ENCODE assay signal across 15 mouse cellular contexts in genomic region chr12:26360946-26361523, GRCm38 (mm10). TPM values are rescaled to one million over a fixed set of nuclear protein-coding genes. Genes with fewer than 3 reads are reported as not detected.
DNase-seq lines count a peak whose midpoint lies in the region; ATAC-seq and TF ChIP-seq lines count a peak whose summit lies in the region.
"Had no signal": no experiment of that assay in that cellular context is flagged by ENCODE, and none has a peak within 500 bp of the region (broad histone marks: within the 10 kb centered on the region; RNA-seq: fewer than 3 reads in every experiment).

No protein-coding gene starts in this region.

- H3K27ac ChIP-seq in heart, adult 2 months = peak overlapping the region; percentile 18; the same call in 1 of the 2 replicates
- peak overlapping the region; percentile 27; the same call in 1 of the 2 replicates for H3K27ac ChIP-seq in kidney, embryonic 15.5 days
- no peak overlapping the region for H3K27ac ChIP-seq in kidney, embryonic 16.5 days (ENCODE audit: low read length)
- H3K27ac ChIP-seq in midbrain, postnatal 0 days (ENCODE audit: low read depth, low read length) = peak overlapping the region; percentile 32; the same call in 1 of the 2 replicates
- H3K27ac ChIP-seq: embryonic facial prominence, embryonic 12.5 days; forebrain, embryonic 10.5 days; limb, embryonic 12.5 days had no signal

- TF ChIP-seq POLR2A in heart, adult 2 months (IDR thresholded peaks at IDR 0.05; ENCODE audit: insufficient read depth, low read depth, low read length) = no peak

- WGBS in heart, adult 2 months = 67% methylated on average over 10 of the region's 10 CpGs
- 66% methylated on average over 10 of the region's 10 CpGs for WGBS in kidney, embryonic 15.5 days
- 57% methylated on average over 10 of the region's 10 CpGs for WGBS in kidney, embryonic 16.5 days
- 50% methylated on average over 10 of the region's 10 CpGs for WGBS in midbrain, postnatal 0 days

- intact Hi-C loops in heart, adult 2 months (cut with DNase I) = no loop called here
- intact Hi-C loops in heart, postnatal 10 days (cut with DNase I) = no loop called here

- H3K79me2 ChIP-seq in heart, adult 2 months (replicated peaks; ENCODE audit: control insufficient read depth, insufficient read depth, low read length) = no peaks in the 10 kb centered on the region

- 0 out of 2 replicates have a peak, but pooled peaks have one; percentile 40 for ATAC-seq in kidney, embryonic 15.5 days (replicated peaks; ENCODE audit: low FRiP score)
- no peak for ATAC-seq in kidney, embryonic 16.5 days (ENCODE audit: low FRiP score, low TSS enrichment)
- no peak for ATAC-seq in midbrain, postnatal 0 days (ENCODE audit: low FRiP score)
- ATAC-seq in megakaryocyte progenitor cell, adult 5-6 weeks (replicated peaks; ENCODE audit: poor library complexity) = no peak

- H3K36me3 ChIP-seq in heart, adult 2 months (ENCODE audit: control insufficient read depth, insufficient read depth, low read length) = no peaks in the 10 kb centered on the region
- H3K36me3 ChIP-seq in kidney, embryonic 15.5 days = peaks cover 15% of the 10 kb centered on the region
- 0 out of 2 replicates have a peak, but pooled peaks cover 5% of the 10 kb centered on the region for H3K36me3 ChIP-seq in kidney, embryonic 16.5 days (ENCODE audit: insufficient read depth, low read length)
- H3K36me3 ChIP-seq in midbrain, postnatal 0 days (ENCODE audit: insufficient read depth, low read length) = 0 out of 2 replicates have a peak, but pooled peaks cover 2% of the 10 kb centered on the region

- H3K4me3 ChIP-seq in heart, adult 2 months = no peak overlapping the region
- H3K4me3 ChIP-seq in kidney, embryonic 15.5 days (replicated peaks) = no peak overlapping the region
- no peak overlapping the region for H3K4me3 ChIP-seq in kidney, embryonic 16.5 days (ENCODE audit: low read length)
- H3K4me3 ChIP-seq in midbrain, postnatal 0 days (ENCODE audit: low read depth, low read length) = no peak overlapping the region
- H3K4me3 ChIP-seq: embryonic facial prominence, embryonic 12.5 days; forebrain, embryonic 10.5 days; limb, embryonic 12.5 days had no signal

- no peak for TF ChIP-seq CTCF in heart, adult 2 months (IDR thresholded peaks at IDR 0.05)
- TF ChIP-seq CTCF in midbrain, postnatal 0 days (IDR thresholded peaks at IDR 0.05) = no peak

- no peak overlapping the region for H3K4me2 ChIP-seq in kidney, embryonic 15.5 days
- H3K4me2 ChIP-seq in kidney, embryonic 16.5 days (replicated peaks; ENCODE audit: low read depth, low read length) = no peak overlapping the region
- H3K4me2 ChIP-seq in midbrain, postnatal 0 days (ENCODE audit: low read depth, low read length, poor library complexity, severe bottlenecking) = no peak overlapping the region
- H3K4me2 ChIP-seq: embryonic facial prominence, embryonic 12.5 days; limb, embryonic 12.5 days had no signal

- no peaks in the 10 kb centered on the region for H3K27me3 ChIP-seq in heart, adult 2 months (ENCODE audit: control insufficient read depth, insufficient read depth, low read length)
- no peaks in the 10 kb centered on the region for H3K27me3 ChIP-seq in kidney, embryonic 15.5 days
- H3K27me3 ChIP-seq in kidney, embryonic 16.5 days (ENCODE audit: insufficient read depth, low read length) = no peaks in the 10 kb centered on the region
- no peaks in the 10 kb centered on the region for H3K27me3 ChIP-seq in midbrain, postnatal 0 days (ENCODE audit: insufficient read depth, low read length)
- H3K27me3 ChIP-seq: embryonic facial prominence, embryonic 12.5 days; limb, embryonic 12.5 days had no signal

- no peaks in the 10 kb centered on the region for H3K9me3 ChIP-seq in kidney, embryonic 15.5 days (replicated peaks)
- no peaks in the 10 kb centered on the region for H3K9me3 ChIP-seq in kidney, embryonic 16.5 days (ENCODE audit: low read length)
- H3K9me3 ChIP-seq in midbrain, postnatal 0 days (ENCODE audit: low read length) = no peaks in the 10 kb centered on the region
- H3K9me3 ChIP-seq: embryonic facial prominence, embryonic 12.5 days; forebrain, embryonic 10.5 days; limb, embryonic 12.5 days had no signal

- H3K9ac ChIP-seq in heart, adult 2 months (ENCODE audit: low read depth, low read length) = no peak overlapping the region
- no peak overlapping the region for H3K9ac ChIP-seq in kidney, embryonic 15.5 days
- H3K9ac ChIP-seq in kidney, embryonic 16.5 days (replicated peaks; ENCODE audit: low read length) = no peak overlapping the region
- 0 out of 2 replicates have a peak overlapping the region, but pooled peaks have one; percentile 2 for H3K9ac ChIP-seq in midbrain, postnatal 0 days (replicated peaks; ENCODE audit: low read length, poor library complexity, severe bottlenecking)
- H3K9ac ChIP-seq: embryonic facial prominence, embryonic 12.5 days; limb, embryonic 12.5 days had no signal

- no peak for TF ChIP-seq EP300 in heart, adult 2 months (IDR thresholded peaks at IDR 0.05; ENCODE audit: insufficient read depth, low read depth, low read length)

- no peak for DNase-seq in heart, adult 2 months
- no peak for DNase-seq in heart, postnatal 10 days
- DNase-seq in retina, postnatal 1 day = peak; percentile 22
- no peak for DNase-seq in retina, embryonic 14.5 days (ENCODE audit: low spot score)
- DNase-seq in midbrain, postnatal 0 days (ENCODE audit: low spot score) = peak; percentile 31
- DNase-seq: adrenal gland, postnatal 14 days; cerebellum, postnatal 25 days; heart, postnatal 4 days had no signal

- peaks cover 20% of the 10 kb centered on the region for H3K4me1 ChIP-seq in heart, adult 2 months (ENCODE audit: control insufficient read depth, insufficient read depth, low read length)
- H3K4me1 ChIP-seq in kidney, embryonic 15.5 days = peaks cover 21% of the 10 kb centered on the region
- H3K4me1 ChIP-seq in kidney, embryonic 16.5 days (ENCODE audit: insufficient read depth, low read length) = peaks cover 21% of the 10 kb centered on the region
- peaks cover 5% of the 10 kb centered on the region; the same call in 1 of the 2 replicates for H3K4me1 ChIP-seq in midbrain, postnatal 0 days (ENCODE audit: insufficient read depth, low read length)

RNA-seq across cellular contexts. Expression of gene Rnf144a, which starts 54.0 kb away (rescaled TPM):
- 10 to 100 TPM; 12.7 to 13.4 TPM for total RNA-seq in heart, adult 2 months (2021)
- 11.5 and 17.2 TPM in 2 replicates for polyA plus RNA-seq in heart, adult 2 months (2012; rRNA removed)
- total RNA-seq in heart, postnatal 10 days (2021) = 10 to 100 TPM; 42.4 to 54.3 TPM
- 35.6 and 36.1 TPM in 2 replicates for polyA plus RNA-seq in kidney, embryonic 15.5 days (2015; fragmentation: Nextera tagmentation; extraction: Ambion mirVana)
- polyA plus RNA-seq in kidney, embryonic 16.5 days (2015; fragmentation: Nextera tagmentation; extraction: Ambion mirVana) = 35.1 and 38.6 TPM in 2 replicates
- total RNA-seq in midbrain, postnatal 0 days (2014; rRNA removed) = 32.0 TPM in 2 replicates
- polyA plus RNA-seq in midbrain, postnatal 0 days (2015; fragmentation: Nextera tagmentation; extraction: Ambion mirVana) = 20.3 and 22.0 TPM in 2 replicates
- total RNA-seq in megakaryocyte progenitor cell, adult 5-6 weeks (2015) = 17.4 and 19.1 TPM in 2 replicates
- total RNA-seq in megakaryocyte progenitor cell, adult 5-6 weeks (2017) = 15.1 and 16.8 TPM in 2 replicates
- polyA plus RNA-seq: C2C12 had no signal

Comparison
In these comparisons a context has a peak if more than half of its experiments do, and no peak if none do; other contexts are left out.
1. DNase-seq: peak in retina, postnatal 1 day (single experiment) and midbrain, postnatal 0 days (single experiment); none in heart, adult 2 months (0 of 2), heart, postnatal 10 days (0 of 2) and retina, embryonic 14.5 days (single experiment).